Mouse (Mus musculus): ENCODE data around the gene Kcng1.

Gene Kcng1

GRCm38 (mm10) chr2:168281582-168281981, at the start of gene Kcng1:
Kcng1 (minus strand) TSS chr2:168281736.
- no peak for DNase-seq

- no peak for DNase-seq
Measured at GRCm38 (mm10) chr2:168330421-168331070, 49.0 kb upstream of the Kcng1 start.

DNA sequence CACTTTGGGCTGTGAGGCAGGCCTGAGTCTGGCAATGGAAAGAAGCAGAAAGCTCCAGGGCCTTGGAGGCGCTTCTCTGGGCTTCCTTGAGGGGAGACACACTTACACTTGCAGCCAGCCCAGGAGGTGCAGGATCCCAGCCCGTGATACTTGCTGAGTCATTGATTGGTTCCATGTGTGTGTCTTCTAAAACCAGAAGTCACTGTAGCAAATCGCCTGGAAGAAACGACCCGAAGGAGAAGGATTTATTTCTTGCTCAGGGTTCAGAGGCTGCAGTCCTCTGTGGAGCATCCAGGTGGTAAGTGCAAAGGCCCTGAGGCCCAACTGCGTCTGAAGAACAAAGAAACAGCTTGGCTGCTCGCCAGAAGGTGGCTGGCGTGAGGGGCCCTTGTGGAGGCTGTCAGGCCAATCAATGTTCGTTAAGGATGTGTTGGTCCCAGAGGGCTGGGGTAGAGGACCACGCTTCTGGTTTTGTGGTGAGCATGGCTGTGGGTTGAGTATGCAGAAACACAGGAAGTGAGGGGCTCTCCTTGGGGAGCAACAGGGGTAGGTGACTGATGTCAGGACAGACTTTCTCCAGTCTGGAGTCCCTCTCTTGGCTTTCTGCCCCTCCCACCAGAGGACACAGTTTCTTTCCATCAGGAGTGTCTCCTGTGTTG, 40.3 kb upstream of the Kcng1 start:
- no peak for DNase-seq

GRCm38 (mm10) chr2:168320388-168321182, 39.0 kb upstream of the Kcng1 start:
- DNase-seq, result no peak

DNA sequence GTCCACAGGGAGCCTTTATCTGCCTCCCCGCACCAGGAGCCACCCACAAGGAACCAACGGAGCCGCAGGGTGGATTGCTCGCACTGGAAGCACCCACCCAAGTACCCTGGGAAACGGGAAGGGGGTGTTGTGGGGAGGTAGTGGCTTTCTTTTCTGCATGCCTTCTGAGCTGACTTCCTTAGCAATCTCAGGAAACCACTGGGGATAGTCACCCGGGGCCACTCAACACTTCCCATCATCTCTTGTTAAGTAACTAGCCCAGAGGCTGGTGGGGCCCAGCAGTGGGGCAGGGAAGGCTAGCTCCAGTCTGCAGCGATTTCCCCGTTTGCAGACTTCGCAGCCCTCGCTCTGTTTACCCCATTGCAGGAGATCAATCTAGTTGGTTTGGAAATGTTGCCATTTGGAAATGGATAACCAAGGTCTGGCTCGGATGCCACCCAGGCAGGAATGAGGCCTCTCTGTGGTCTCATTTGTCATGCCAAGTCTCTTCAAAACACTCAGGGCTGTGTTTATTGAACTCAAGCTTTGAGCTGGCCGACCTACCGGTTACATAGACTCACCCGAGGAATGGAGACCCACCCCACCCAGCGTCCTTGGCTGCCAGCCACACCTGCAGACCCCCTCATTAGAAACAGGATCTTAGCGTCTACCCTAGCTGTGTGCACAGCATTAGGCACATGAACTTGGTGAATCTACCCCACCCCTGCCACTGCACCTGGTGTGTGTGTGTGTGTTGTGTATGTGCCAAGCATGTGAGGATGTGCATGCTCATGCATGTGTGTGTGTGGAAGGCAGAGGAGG, 33.3 kb upstream of the Kcng1 start:
- no peak for DNase-seq

DNA sequence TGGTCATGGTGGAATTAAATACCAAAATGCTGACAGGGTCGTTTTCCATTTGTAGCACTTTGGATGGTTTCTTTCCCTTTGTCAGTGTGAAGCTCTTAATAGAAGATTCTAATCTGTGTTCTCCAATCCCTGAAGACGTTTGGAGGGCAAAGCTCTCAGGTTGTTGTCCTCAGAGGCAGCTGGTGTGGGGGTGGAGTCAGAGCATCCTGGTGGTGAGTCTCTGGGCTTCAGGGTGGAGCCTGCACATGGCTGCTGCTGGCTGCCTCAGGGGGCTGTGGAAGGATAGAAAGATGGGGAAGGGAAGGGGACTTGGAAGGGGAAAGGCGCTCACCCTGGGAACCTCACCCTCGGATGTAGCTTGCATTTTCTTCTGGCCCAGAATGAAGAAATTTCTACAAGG, 31.0 kb upstream of the Kcng1 start:
- DNase-seq, result no peak

GRCm38 (mm10) chr2:168311006-168311405, 29.5 kb upstream of the Kcng1 start:
- no peak for DNase-seq

DNA sequence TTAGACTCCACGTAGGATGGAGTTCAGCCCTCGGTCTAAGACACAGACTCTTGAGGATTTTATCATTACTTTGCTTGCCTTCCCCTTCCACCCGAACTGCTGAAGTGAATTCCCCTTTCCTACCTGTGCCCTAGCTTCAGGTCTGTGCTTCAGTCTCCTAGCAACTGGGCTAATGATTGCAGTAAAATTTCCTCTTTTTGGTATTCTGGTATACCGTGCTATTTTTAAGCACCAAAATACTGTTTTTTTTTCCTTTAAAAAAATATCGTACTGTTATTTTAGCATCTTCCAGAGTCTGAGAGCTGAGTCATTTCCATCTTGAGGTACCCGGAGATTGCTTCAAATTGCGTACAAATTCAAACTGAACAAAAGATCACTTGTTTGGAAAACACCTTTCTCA, 27.4 kb upstream of the Kcng1 start:
- no peak for DNase-seq

DNA sequence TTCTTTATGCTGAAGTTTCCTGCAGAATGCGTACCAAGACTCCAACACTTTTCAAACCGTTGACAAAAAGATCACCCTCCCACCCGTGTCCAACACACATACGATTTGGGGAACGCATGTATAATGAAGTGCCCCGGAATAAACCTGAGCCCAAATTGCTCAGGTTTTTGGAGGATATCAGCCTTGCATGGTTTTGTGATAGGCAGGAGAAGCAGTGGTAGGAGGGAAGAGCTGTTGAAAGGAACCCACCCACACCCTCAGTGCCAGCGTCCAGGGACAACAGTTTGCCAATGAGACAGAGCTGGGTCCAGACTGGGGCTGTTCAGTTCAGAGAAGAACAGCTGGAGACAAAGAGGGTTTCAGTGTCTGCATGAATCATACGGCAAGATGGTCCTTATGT, 18.1 kb upstream of the Kcng1 start:
- DNase-seq, result no peak

DNA sequence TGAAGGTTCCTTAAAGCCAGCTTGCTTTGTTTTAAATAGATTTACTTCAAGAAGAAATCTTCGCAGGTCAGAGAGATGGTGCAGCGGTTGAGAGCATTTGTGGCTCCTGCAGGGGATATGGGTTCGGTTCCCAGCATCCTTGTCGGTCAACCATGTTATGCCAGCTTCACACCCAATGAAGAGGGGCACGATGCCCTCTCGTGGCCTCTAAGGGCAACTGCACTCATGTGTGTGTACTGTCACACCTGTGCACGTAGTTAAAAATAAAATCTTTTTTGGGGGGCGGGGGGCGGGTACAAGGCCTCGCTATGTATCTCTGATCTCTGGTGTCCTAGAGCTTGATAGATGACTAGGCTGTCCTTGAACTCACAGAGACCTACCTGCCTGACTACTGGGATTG, 15.0 kb upstream of the Kcng1 start:
- DNase-seq, result no peak

- no peak for DNase-seq
Measured at GRCm38 (mm10) chr2:168292521-168292920, 11.0 kb upstream of the Kcng1 start.

DNA sequence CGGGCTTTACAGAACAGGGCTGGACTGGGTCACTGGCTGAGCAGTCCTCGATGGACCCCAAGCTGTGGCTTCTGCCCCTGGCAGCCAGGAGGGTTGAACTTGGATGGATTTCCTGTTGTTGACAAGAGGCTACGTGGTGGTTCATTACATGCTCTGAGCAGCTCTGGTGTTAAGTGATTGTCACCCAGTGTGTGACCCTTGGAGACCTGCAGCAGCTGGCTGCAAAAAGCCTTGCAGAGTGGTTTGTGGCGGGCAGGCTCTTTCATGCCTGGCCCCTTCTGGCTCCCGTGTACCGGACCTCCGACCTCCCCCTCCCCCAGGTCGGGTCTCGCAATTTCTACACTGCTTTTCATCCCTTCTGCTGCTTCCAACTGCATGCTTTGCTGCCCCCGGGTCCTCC, 10.5 kb upstream of the Kcng1 start:
- DNase-seq, result no peak

GRCm38 (mm10) chr2:168289851-168290250, 8.3 kb upstream of the Kcng1 start:
- DNase-seq, result no peak

- DNase-seq, result no peak
Measured at GRCm38 (mm10) chr2:168289016-168289415, 7.5 kb upstream of the Kcng1 start.

DNA sequence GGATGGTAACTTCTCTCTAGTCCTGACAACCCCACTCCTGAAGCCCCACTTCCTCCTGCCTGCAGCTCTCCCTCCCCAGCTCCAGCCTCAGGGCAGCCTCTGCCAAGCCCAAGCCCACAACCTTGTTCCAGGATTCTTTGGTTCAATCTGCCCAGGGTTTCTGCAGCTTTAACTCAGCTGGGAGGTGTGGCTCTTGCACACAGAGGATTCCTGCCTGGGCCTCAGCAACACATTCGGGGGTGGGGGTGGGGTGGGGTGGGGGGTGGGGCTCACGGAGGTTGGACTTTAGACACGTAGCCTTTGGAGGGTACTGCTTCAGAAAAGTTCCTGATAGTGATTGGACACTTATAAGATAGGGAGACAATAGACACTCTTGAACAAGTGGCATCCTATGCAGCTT, 5.5 kb upstream of the Kcng1 start:
- DNase-seq, result no peak

DNA sequence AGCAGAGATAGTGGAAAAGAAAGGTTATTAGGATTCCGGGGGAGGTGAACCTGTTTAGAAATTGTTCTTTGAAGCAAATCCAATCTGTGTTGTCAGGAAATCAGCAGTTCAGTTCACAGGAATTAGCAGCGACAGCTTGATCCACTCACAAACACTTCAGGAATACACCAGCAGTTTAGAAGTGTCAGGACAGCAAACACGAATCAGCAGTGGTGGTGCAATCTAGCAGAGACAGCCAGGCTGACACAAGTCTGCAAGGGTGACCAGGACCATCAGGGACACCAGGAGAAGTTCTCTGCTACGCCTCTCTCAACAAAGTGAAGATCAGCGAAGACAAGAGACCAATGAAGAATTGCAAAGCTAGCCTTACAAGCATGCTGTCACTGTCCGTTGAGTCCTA, 3.6 kb upstream of the Kcng1 start:
- DNase-seq, result no peak

- DNase-seq, result no peak
Measured at GRCm38 (mm10) chr2:168280729-168281581, 581 bp downstream of the Kcng1 start.

DNA sequence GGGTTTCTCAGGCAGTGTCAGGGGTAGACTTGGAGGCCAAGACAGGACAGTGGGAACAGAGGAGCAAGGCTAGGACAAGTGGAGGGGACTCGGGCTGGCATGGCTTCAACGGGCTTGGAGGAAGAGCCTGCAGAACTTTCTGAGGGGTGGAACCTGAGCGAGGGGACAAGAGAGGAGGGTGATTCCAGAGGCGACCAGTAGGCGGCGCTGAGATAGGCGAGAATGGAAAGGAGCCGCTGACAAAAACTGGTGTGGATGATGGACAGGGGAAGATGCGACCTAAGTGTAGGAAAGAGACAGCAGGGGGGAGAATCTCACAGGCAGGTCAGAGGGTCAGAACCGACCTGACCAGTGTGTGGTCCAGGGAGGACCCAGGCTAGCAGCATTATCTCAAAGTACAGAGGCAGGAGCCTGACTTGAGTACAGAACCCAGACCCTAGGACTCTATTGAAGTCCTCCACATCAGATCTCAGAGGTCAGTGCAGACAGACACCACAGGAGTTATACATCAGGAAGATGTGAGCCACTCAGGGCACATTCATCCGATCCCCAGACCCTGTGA, 7.1 kb downstream of the Kcng1 start:
- peak; percentile 26 for DNase-seq

- no peak for DNase-seq
Measured at GRCm38 (mm10) chr2:168273387-168273786, 8.1 kb downstream of the Kcng1 start.

DNA sequence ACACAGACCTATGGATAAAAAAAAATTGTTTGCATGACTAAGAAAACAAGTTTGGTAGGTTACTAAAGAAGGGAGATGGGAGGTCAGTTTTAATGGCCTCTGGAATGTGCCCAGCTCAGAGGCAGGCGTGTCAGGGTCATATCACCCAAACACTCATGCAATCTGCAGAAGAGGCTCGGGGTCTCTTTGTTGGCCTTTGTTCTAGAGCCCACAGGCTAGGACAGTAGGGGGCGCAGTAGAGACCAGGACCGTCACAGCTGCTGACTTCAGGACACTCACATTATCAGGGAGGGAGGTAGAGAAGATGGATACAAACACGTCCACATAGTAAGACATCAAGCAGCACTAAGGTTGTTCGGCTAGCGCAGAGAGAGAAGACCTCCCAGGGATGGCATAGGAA, 13.5 kb downstream of the Kcng1 start:
- DNase-seq, result no peak

GRCm38 (mm10) chr2:168260900-168261299, 20.6 kb downstream of the Kcng1 start:
- no peak for DNase-seq

DNA sequence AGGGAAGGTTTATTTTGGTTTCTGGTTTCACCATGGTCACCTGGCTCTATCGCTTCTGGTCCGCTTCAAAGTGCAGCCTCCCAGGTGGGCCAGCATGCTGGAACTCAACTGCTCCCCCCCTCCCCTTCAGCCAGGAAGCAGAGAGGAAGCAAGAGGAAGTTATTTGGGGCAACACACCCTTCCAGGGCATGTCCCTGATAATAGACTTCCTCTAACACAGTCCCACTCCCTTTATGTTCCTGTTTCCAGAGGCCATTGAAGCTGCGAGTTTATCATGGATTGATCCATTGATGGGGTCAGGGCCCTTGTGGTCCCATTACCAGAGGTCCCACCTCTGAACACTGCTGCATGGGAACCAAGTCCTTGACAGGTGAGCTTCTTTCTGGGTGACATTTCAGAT, 21.4 kb downstream of the Kcng1 start:
- DNase-seq, result no peak

Data from cerebellum, adult 11 months (tissue).